Mouse (Mus musculus): Measurements from ENCODE around the gene Lpcat2. TPM values are rescaled to one million over a fixed set of nuclear protein-coding genes. Genes with fewer than 3 reads are reported as not detected.

Gene Lpcat2
- polyA plus RNA-seq, 1 experiment from 2014 or later: 7.9 TPM

DNA sequence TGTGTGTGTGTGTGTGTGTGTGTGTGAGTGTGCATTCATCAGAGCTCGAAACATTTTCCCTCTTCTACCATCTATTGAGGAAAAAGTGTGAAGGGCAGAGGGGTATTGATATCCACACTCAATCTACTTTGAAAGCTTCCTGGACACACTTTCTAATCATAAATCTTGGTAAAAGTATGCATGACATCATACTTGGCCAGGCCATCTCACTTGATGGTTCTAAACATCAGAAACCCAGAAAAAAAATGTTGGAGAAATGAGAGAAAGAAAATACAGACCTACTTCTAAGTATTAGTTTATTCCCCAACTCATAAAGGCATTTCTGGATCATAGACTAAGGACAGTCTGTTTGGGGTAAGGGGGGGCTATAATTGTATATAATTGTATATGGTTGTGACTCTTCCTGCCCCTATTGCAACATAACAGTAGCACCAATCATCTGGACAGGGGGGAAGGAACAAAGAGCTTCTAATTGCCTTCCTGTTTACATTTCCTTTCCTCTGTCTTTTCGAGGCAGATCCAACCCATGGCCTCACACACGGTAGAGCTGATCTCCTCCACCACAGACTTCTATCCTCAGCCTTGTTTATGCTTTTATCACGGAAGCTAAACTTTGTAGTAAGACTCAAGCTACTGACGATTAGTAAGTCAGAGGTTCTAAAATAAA, 20.9 kb upstream of the Lpcat2 start:
- POLR2A ChIA-PET: interaction anchor here (3.9 kb wide), 1 partner anchor 13 kb away, joined by 18 read pairs; no protein-coding TSS in a partner anchor
- CTCF ChIA-PET: interaction anchor here (1.1 to 2.9 kb wide), 6 partner anchors 9 to 163 kb away, joined by 3 to 8 read pairs (median 4); no protein-coding TSS in a partner anchor
- in situ Hi-C loops (cut with MboI; ENCODE audit: low pct_unique_long_range_greater_than_20kb): loop anchor here (25.0 kb wide), 2 partner anchors 1178 to 1447 kb away; partner anchors contain the start of gene Amfr
- no peak for ATAC-seq
- no peak for TF ChIP-seq CTCF (IDR thresholded peaks at IDR 0.05)
- no peaks in the 10 kb centered on the region for H3K27me3 ChIP-seq
- DNase-seq (ENCODE audit: low read depth, low spot score): no peak

DNA sequence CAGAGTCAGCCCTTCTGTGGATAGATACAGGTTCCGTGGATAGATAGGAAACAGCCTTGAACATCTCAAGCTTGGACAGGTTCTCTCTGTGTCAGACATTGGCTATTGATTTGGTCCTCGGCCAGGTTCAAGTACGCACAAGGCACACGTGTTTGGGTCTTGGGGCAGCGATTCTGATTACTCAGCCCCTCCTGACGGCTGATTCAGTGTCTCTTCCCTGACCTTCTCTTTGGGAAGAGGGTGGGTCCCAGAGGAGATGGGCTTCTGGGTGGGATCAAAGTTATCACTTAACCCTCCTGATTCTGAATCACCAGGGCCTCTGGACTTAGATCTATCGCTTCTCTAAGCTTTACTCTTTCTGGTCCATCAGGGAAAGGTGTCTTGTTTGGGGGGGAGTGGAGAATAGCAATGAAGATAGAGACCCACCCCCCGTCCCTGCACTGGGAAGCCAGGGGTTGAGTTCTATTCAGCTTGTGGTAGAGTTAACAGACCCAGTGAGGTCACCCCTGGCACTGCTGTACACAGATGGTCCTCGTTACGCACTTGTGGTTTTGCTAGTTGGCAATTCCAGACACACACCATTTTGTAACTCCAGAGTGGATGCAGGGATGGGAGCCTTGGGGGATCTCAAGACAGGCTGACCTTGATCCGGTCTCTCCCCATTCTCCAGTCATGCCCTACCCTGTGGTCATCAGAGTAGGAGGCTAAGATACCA, 20.2 kb upstream of the Lpcat2 start:
- in situ Hi-C loops (cut with MboI; ENCODE audit: low pct_unique_long_range_greater_than_20kb): loop anchor here (25.0 kb wide), 2 partner anchors 1177 to 1448 kb away; partner anchors contain the start of gene Amfr
- no peaks in the 10 kb centered on the region for H3K27me3 ChIP-seq
- DNase-seq (ENCODE audit: low read depth, low spot score) (no peak), ATAC-seq (peak; percentile 38)
- no peak for TF ChIP-seq CTCF (IDR thresholded peaks at IDR 0.05)
- CTCF ChIA-PET: interaction anchor here (1.3 to 2.9 kb wide), 3 partner anchors 11 to 162 kb away, joined by 4 to 8 read pairs (median 4); no protein-coding TSS in a partner anchor
- POLR2A ChIA-PET: interaction anchor here (3.9 kb wide), 1 partner anchor 13 kb away, joined by 18 read pairs; no protein-coding TSS in a partner anchor

DNA sequence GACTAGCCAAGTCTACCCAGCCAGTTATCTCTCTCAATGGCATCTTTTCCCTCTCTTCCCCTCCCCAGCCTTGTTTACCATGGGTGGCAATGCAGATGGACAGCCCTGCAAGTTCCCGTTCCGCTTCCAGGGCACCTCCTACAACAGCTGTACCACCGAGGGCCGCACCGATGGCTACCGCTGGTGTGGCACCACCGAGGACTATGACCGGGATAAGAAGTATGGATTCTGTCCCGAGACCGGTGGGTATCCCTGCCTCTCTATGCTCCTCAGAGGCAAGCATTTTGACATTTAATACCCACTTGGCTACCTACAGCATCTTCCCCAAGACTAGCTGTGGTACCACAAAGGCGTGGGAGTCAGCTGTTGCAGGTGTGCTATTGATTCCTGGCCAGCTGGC, 19.2 kb upstream of the Lpcat2 start:
- ChIA-PET POLR2A (no interaction called here), CTCF (interaction anchor here (2.9 kb wide), 1 partner anchor 17 kb away, joined by 8 read pairs; no protein-coding TSS in a partner anchor)
- TF ChIP-seq CTCF (IDR thresholded peaks at IDR 0.05): no peak
- no peak for ATAC-seq
- no peaks in the 10 kb centered on the region for H3K27me3 ChIP-seq
- in situ Hi-C loops (cut with MboI; ENCODE audit: low pct_unique_long_range_greater_than_20kb): loop anchor here (25.0 kb wide), 2 partner anchors 1176 to 1449 kb away; partner anchors contain the start of gene Amfr
- no peak for DNase-seq (ENCODE audit: low read depth, low spot score)

DNA sequence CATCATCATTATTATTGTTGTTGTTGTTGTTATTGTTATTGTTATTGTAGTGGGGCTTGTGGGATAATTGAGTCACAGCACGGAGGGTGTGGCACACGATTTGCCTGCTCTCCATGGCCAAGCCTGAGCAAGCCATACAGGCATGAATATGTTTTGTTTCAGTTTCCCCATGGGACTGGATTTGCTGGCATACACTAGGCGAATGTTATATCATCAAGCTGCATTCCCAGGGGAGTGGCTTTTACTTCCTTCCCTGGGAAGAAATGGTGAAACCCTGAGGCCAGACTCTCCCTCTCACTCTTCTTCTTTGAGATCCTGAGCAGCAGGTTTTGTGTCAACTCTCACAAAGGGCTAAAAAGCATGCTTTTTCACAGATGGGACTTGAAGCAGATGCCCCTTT, 16.5 kb upstream of the Lpcat2 start:
- CTCF ChIA-PET: interaction anchor here (1.5 to 2.3 kb wide), 2 partner anchors 11 to 19 kb away, joined by 3 to 7 read pairs; no protein-coding TSS in a partner anchor
- DNase-seq (ENCODE audit: low read depth, low spot score) (no peak), ATAC-seq (no peak)
- no peaks in the 10 kb centered on the region for H3K27me3 ChIP-seq
- TF ChIP-seq CTCF (IDR thresholded peaks at IDR 0.05): no peak
- in situ Hi-C loops (cut with MboI; ENCODE audit: low pct_unique_long_range_greater_than_20kb): loop anchor here (25.0 kb wide), 2 partner anchors 1174 to 1451 kb away; partner anchors contain the start of gene Amfr
- POLR2A ChIA-PET: no interaction called here

DNA sequence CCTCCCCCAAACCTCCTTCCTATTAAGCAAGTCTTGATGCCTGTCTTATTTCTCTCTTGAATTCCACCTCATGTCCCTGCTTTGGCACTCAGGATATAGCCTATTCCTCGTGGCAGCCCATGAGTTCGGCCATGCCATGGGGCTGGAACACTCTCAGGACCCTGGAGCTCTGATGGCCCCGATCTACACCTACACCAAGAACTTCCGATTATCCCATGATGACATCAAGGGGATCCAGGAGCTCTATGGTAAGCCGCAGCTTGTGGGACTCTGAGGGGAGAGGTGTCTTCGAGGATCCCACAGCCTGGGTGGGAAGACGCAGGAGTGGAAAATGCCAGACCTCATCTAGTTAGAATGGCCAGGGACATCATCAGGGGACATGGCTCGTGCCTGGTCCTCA, 16.0 kb upstream of the Lpcat2 start:
- ChIA-PET POLR2A (no interaction called here), CTCF (interaction anchor here (1.5 to 2.3 kb wide), 2 partner anchors 10 to 19 kb away, joined by 3 to 7 read pairs; no protein-coding TSS in a partner anchor)
- ATAC-seq (no peak), DNase-seq (ENCODE audit: low read depth, low spot score) (no peak)
- H3K27me3 ChIP-seq: no peaks in the 10 kb centered on the region
- in situ Hi-C loops (cut with MboI; ENCODE audit: low pct_unique_long_range_greater_than_20kb): loop anchor here (25.0 kb wide), 2 partner anchors 1173 to 1452 kb away; partner anchors contain the start of gene Amfr
- TF ChIP-seq CTCF (IDR thresholded peaks at IDR 0.05): no peak

DNA sequence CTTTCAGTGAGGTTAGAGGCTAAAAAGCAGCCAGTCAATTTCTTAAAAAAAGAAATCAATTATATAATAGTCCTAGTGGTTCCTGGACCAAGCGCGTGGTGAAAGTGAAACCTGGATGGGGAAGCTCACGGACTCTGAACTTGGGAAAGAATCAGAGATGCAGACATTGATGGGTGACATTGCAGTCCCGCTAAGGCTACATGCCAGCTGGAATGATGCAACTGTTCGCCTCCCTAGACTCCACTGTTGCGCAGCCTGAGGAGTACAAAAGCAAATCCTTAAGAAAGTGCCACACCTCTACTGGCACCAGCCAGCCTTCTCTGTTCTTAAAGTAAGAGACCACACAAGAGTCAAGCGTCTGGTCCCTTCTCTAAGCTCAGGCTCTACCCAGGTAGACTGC, 15.3 kb upstream of the Lpcat2 start:
- DNase-seq (ENCODE audit: low read depth, low spot score) (no peak), ATAC-seq (no peak)
- ChIA-PET POLR2A (no interaction called here), CTCF (interaction anchor here (1.5 kb wide), 1 partner anchor 20 kb away, joined by 3 read pairs; no protein-coding TSS in a partner anchor)
- TF ChIP-seq CTCF (IDR thresholded peaks at IDR 0.05): no peak
- in situ Hi-C loops (cut with MboI; ENCODE audit: low pct_unique_long_range_greater_than_20kb): loop anchor here (25.0 kb wide), 2 partner anchors 1172 to 1453 kb away; partner anchors contain the start of gene Amfr
- H3K27me3 ChIP-seq: no peaks in the 10 kb centered on the region

DNA sequence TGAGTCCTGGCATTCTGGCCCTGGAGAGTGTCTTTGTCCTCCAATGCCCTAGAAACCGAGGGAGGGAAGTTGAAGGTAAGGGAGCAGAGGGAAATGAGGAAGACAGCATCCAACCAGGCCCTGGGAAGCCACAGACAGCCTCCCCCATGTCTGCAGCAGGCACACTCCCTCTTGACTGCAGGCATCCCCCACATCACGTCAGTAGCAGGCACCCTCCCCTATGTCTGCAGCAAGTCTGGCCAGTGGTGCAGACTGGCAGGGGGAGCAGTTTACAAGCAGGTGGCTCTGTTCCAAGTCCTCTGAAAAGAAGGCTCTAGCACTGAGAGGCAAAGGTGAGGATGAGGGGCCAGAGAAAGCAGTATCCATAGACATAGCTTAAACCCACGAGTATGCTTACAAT, 8.5 kb upstream of the Lpcat2 start:
- DNase-seq (ENCODE audit: low read depth, low spot score) (no peak), ATAC-seq (peak; percentile 23)
- TF ChIP-seq CTCF (IDR thresholded peaks at IDR 0.05): no peak
- in situ Hi-C loops (cut with MboI; ENCODE audit: low pct_unique_long_range_greater_than_20kb): loop anchor here (25.0 kb wide), 2 partner anchors 1166 to 1459 kb away; partner anchors contain the start of gene Amfr
- H3K27me3 ChIP-seq: no peaks in the 10 kb centered on the region
- ChIA-PET POLR2A (interaction anchor here (0.6 to 3.7 kb wide), 3 partner anchors 10 to 26 kb away, joined by 3 to 18 read pairs (median 6); no protein-coding TSS in a partner anchor), CTCF (interaction anchor here (1.5 to 1.7 kb wide), 2 partner anchors 13 to 21 kb away, joined by 4 read pairs; no protein-coding TSS in a partner anchor)

DNA sequence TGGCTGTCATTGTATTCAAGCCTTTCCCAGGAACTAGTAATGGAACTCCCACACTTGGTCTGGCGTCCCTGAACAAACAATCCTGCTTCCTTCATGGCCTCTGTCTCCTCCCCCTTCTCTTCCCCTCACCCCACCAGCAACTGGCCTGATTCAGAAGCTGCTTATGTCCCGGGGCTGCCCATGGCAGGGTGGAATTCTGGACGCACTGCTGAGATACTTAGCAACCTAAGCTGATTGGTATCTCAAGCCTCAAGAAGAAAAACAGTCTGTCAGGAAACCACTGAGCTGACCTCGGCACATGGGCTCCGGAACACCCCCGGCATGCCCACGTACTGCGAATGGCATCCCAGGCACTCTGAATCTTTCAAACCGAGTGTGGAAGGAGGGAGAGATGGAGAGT, 7.8 kb upstream of the Lpcat2 start:
- POLR2A ChIA-PET: interaction anchor here (1.7 to 3.7 kb wide), 2 partner anchors 10 to 14 kb away, joined by 6 to 18 read pairs; no protein-coding TSS in a partner anchor
- no peak for TF ChIP-seq CTCF (IDR thresholded peaks at IDR 0.05)

DNA sequence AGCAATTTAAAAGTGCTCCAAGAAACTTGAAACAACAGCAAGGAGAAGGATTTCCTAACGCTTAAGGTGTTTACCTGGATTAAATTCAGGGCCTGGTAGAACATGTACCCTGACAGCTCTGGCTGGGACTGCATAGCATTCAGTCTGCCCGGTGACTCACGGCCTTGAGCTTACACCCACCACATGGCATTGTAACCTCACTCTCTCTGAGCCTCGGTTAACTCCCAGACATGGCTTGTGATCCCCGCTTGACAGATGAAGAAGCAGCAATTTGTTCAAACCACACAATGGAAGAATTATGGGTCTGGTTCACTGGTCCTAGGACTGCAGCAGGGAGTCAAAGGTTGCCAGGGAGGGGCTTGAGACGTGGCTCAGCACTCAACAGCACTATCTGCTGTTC, 5.9 kb upstream of the Lpcat2 start:
- ChIA-PET POLR2A (interaction anchor here (0.6 to 3.7 kb wide), 2 partner anchors 16 to 840 kb away, joined by 3 to 18 read pairs; no protein-coding TSS in a partner anchor), CTCF (interaction anchor here (0.6 to 2.7 kb wide), 5 partner anchors 11 to 1396 kb away, joined by 3 to 13 read pairs (median 7); no protein-coding TSS in a partner anchor)
- ATAC-seq (peak; percentile 70), DNase-seq (ENCODE audit: low read depth, low spot score) (peak; percentile 89)
- in situ Hi-C loops (cut with MboI; ENCODE audit: low pct_unique_long_range_greater_than_20kb): loop anchor here (25.0 kb wide), 2 partner anchors 1163 to 1462 kb away; partner anchors contain the start of gene Amfr
- no peak for TF ChIP-seq CTCF (IDR thresholded peaks at IDR 0.05)
- H3K27me3 ChIP-seq: no peaks in the 10 kb centered on the region

More for the DNA sequence above, 7.8 kb upstream of the Lpcat2 start:
- in situ Hi-C loops (cut with MboI; ENCODE audit: low pct_unique_long_range_greater_than_20kb): loop anchor here (25.0 kb wide), 2 partner anchors 1165 to 1460 kb away; partner anchors contain the start of gene Amfr
- H3K27me3 ChIP-seq: no peaks in the 10 kb centered on the region
- ATAC-seq: peak; percentile 95
- DNase-seq (ENCODE audit: low read depth, low spot score): peak; percentile 94
- CTCF ChIA-PET: interaction anchor here (1.5 to 1.7 kb wide), 2 partner anchors 13 to 21 kb away, joined by 4 read pairs; no protein-coding TSS in a partner anchor

DNA sequence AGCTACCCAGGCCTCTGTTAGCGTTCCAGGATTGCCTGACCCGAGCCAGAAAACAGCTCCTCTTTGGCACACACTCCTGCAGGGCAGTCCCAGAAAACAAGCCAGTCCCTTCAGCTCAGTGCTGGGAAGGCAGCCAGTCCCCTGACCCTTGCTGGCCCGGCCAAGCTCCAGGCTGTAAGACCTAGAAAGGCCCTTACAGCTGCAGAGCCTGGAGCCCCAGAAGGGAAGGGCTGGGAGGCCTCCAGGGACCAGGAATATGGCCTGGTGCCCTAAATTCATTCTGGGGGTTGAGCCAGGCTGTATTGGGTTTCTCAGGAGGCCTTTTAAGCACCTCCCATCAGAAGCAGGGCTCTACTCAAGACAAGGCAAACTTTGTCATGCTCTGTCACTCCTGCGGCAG, 4.9 kb upstream of the Lpcat2 start:
- DNase-seq (ENCODE audit: low read depth, low spot score) (no peak), ATAC-seq (no peak)
- CTCF ChIA-PET: interaction anchor here (1.1 to 2.7 kb wide), 6 partner anchors 12 to 32 kb away, joined by 3 to 13 read pairs (median 6); no protein-coding TSS in a partner anchor
- TF ChIP-seq CTCF (IDR thresholded peaks at IDR 0.05): no peak
- POLR2A ChIA-PET: no interaction called here
- in situ Hi-C loops (cut with MboI; ENCODE audit: low pct_unique_long_range_greater_than_20kb): no loop called here
- no peaks in the 10 kb centered on the region for H3K27me3 ChIP-seq
